Mouse (Mus musculus): ENCODE data around the gene Wnt3.

Gene Wnt3

GRCm38 (mm10) chr11:103773387-103774227 is at the start of gene Wnt3:
Gene Wnt3, plus strand, starts transcription at chr11:103774150.
- in situ Hi-C loops (cut with MboI; ENCODE audit: low pct_unique_long_range_greater_than_20kb in 1 of 2, low sequenced_read_pairs in 2 of 2, unreplicated experiment in 1 of 2), result no loop called here

DNA sequence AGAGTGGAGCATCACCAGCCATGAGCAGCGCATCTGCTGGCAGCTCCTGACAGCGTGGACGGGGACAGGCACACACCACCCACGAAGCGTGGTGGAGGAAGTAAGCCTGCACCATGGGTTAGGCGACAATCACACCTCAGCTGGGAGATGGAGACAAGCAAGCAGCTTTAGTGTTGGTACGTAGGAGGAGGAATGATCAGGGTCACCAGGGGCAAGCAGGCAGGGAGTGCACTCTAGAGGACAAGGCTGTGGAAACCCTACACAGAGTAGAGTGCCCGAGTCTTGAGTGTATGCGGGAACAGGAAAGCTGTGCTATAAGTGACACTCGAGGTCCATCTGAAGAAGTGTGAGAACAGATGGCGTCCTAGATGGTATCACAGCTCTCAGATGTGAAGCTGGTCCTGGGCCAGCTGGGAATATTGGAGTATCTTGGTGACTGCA is 49.6 kb upstream of the Wnt3 start:
- in situ Hi-C loops (cut with MboI; ENCODE audit: low pct_unique_long_range_greater_than_20kb in 1 of 2, low sequenced_read_pairs in 2 of 2, unreplicated experiment in 1 of 2), result no loop called here

GRCm38 (mm10) chr11:103729282-103729985 is 44.5 kb upstream of the Wnt3 start:
- in situ Hi-C loops (cut with MboI; ENCODE audit: low pct_unique_long_range_greater_than_20kb in 1 of 2, low sequenced_read_pairs in 2 of 2, unreplicated experiment in 1 of 2), result no loop called here

DNA sequence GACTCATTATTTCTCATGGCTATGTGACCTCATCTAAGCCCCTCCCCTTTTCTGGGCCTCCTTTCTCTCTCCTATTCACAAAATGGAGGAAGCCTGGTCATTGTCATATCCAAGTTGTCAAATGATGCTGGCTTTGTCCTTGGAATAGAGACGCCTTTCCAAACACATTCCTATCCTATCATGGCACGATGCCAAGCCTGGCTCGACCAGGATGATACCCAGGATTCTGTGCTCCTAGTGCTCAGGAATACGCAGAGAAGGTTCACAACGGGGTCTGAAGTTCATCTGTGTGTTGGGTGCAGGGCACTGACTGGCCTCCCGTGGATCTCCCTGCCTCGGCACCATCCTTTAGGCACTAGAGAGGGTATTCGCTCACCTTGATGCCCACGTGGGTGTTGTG is 42.4 kb upstream of the Wnt3 start:
- in situ Hi-C loops (cut with MboI; ENCODE audit: low pct_unique_long_range_greater_than_20kb in 1 of 2, low sequenced_read_pairs in 2 of 2, unreplicated experiment in 1 of 2), result no loop called here

- in situ Hi-C loops (cut with MboI; ENCODE audit: low pct_unique_long_range_greater_than_20kb in 1 of 2, low sequenced_read_pairs in 2 of 2, unreplicated experiment in 1 of 2), result no loop called here
These were observed 41.6 kb upstream of the Wnt3 start for GRCm38 (mm10) chr11:103732306-103732705.

DNA sequence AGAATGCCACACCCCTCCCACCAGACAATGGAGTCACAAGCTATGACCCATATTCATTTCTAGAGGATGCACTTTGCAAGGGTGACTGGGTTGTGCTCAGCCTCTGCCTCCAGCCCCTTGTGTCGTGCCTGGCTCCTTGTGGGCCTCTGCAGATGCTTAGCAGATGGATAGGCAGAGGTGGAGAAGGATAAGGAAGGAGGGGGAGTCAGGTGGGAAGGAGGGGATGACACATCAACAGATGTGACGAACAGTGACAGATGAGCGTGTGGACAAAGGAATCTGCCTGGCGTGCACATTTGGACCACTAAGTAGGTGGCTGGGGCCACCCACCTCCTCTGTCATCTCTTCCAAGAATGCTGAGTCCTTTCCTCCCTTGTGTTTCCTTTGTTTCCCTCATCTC is 40.9 kb upstream of the Wnt3 start:
- in situ Hi-C loops (cut with MboI; ENCODE audit: low pct_unique_long_range_greater_than_20kb in 1 of 2, low sequenced_read_pairs in 2 of 2, unreplicated experiment in 1 of 2), result no loop called here

- in situ Hi-C loops (cut with MboI; ENCODE audit: low pct_unique_long_range_greater_than_20kb in 1 of 2, low sequenced_read_pairs in 2 of 2, unreplicated experiment in 1 of 2), result no loop called here
These were observed 40.0 kb upstream of the Wnt3 start for GRCm38 (mm10) chr11:103733961-103734360.

- in situ Hi-C loops (cut with MboI; ENCODE audit: low pct_unique_long_range_greater_than_20kb in 1 of 2, low sequenced_read_pairs in 2 of 2, unreplicated experiment in 1 of 2), result no loop called here
These were observed 39.4 kb upstream of the Wnt3 start for GRCm38 (mm10) chr11:103734411-103735045.

- in situ Hi-C loops (cut with MboI; ENCODE audit: low pct_unique_long_range_greater_than_20kb in 1 of 2, low sequenced_read_pairs in 2 of 2, unreplicated experiment in 1 of 2), result no loop called here
These were observed 38.7 kb upstream of the Wnt3 start for GRCm38 (mm10) chr11:103735046-103735781.

DNA sequence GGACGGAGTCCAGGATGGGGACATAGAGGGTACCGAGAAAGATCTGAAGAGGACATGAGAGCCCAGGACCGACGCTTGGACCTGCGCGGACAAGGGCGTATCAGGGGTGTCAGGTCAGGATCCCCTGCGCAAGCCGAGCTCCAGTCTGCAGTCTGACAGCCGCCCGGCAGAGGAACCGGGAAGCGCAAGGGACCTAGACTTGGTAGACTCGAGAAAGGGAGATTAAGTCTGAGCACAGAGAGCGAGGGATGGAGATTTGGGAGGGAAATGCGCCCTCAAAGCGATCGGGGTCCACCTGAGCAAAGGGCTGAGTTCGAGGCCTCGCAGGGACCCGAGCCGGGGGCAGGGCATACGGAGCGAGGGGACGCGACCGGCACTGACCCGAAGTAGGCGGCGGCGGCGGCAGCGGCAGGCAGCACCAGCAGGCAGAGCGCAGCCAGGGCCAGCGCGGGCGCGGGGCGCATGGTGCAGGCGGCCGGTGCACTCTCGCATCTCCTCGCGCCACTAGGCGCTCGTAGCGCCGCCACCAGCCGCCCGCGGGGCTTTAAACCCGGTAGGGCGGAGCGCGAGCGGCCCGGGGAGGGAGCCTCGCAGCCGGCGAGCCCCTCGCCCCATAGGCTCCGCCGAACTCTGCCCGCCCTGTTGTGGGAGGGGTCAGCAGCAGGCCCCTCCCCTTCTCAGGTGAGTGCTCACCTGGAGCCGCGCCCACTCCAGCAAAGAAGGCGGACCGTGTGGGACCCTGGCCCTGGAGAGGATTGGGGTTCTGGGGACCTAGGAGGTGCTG is 24.5 kb upstream of the Wnt3 start, which contains the start of gene Wnt9b:
Gene Wnt9b, minus strand, starts transcription at position 516 of the 784 bp plus-strand sequence.
- in situ Hi-C loops (cut with MboI; ENCODE audit: low pct_unique_long_range_greater_than_20kb in 1 of 2, low sequenced_read_pairs in 2 of 2, unreplicated experiment in 1 of 2), result no loop called here

GRCm38 (mm10) chr11:103750612-103751011 is 23.3 kb upstream of the Wnt3 start:
- in situ Hi-C loops (cut with MboI; ENCODE audit: low pct_unique_long_range_greater_than_20kb in 1 of 2, low sequenced_read_pairs in 2 of 2, unreplicated experiment in 1 of 2), result no loop called here

DNA sequence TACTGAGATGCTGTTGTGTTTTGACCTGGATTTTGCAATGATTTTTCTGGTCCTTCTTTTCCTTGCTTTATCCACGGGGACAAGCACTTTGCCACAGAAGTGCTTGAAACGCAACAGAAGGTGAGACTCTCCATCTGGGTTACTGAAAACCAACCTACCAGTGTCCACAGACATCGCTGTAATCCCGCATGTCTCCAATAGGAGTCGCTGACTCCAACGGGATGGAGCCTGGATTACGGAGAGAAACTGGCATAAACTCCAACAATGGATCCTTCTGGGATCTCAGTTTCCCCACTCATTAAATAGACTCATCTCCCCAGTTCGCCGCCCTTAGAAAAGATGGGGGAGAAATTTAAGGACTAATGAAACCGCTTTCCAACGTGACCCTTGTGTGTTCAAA is 15.9 kb upstream of the Wnt3 start:
- in situ Hi-C loops (cut with MboI; ENCODE audit: low pct_unique_long_range_greater_than_20kb in 1 of 2, low sequenced_read_pairs in 2 of 2, unreplicated experiment in 1 of 2), result no loop called here

GRCm38 (mm10) chr11:103758706-103759105 is 15.2 kb upstream of the Wnt3 start:
- in situ Hi-C loops (cut with MboI; ENCODE audit: low pct_unique_long_range_greater_than_20kb in 1 of 2, low sequenced_read_pairs in 2 of 2, unreplicated experiment in 1 of 2), result no loop called here

- in situ Hi-C loops (cut with MboI; ENCODE audit: low pct_unique_long_range_greater_than_20kb in 1 of 2, low sequenced_read_pairs in 2 of 2, unreplicated experiment in 1 of 2), result loop anchor here (5.0 kb wide), 1 partner anchor 152 kb away; no protein-coding TSS in a partner anchor
These were observed 13.8 kb upstream of the Wnt3 start for GRCm38 (mm10) chr11:103760101-103760500.

DNA sequence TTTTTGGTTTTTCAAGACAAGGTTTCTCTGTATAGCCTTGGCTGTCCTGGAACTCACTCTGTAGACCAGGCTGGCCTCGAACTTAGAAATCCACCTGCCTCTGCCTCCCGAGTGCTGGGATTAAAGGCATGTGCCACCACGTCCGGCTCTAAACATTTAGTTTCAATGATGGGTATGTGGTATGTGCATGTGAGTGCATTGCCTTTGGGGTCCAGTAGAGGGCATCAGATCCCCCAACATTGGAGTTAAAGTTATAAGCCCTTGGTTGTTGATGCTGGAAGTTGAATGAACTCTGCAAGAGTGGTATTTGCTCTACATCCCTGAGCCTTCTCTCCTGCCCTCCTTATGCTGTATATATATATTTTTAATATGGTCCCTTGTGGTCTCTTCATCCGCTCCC is 13.1 kb upstream of the Wnt3 start:
- in situ Hi-C loops (cut with MboI; ENCODE audit: low pct_unique_long_range_greater_than_20kb in 1 of 2, low sequenced_read_pairs in 2 of 2, unreplicated experiment in 1 of 2), result loop anchor here (5.0 kb wide), 1 partner anchor 151 kb away; no protein-coding TSS in a partner anchor

GRCm38 (mm10) chr11:103763410-103764163 is 10.4 kb upstream of the Wnt3 start:
- in situ Hi-C loops (cut with MboI; ENCODE audit: low pct_unique_long_range_greater_than_20kb in 1 of 2, low sequenced_read_pairs in 2 of 2, unreplicated experiment in 1 of 2), result loop anchor here (5.0 kb wide), 1 partner anchor 149 kb away; no protein-coding TSS in a partner anchor

DNA sequence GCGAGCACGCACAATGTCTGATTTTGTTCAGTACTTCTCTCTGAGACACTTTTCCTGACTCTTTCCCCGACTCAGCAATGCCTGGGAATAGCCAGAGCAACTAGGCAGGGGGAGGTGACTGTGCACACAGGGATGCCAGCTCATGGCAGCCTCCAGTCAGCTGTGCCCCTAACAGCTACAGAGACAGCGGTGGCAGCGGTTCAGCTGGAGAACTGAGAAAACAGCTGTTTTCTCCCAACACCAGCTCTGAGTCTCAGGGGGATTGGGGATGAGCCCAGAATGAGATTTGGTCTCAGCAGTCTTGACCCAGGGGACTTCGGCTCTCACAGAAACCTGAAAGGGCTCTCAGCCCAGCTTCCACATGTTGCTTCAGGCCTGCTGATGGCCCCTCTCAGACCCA is 9.3 kb upstream of the Wnt3 start:
- in situ Hi-C loops (cut with MboI; ENCODE audit: low pct_unique_long_range_greater_than_20kb in 1 of 2, low sequenced_read_pairs in 2 of 2, unreplicated experiment in 1 of 2), result loop anchor here (5.0 kb wide), 1 partner anchor 148 kb away; no protein-coding TSS in a partner anchor

All from mouse embryonic stem cell (cell line).